17 mouse cellular contexts compared by ENCODE assay signal in the genomic region with DNA sequence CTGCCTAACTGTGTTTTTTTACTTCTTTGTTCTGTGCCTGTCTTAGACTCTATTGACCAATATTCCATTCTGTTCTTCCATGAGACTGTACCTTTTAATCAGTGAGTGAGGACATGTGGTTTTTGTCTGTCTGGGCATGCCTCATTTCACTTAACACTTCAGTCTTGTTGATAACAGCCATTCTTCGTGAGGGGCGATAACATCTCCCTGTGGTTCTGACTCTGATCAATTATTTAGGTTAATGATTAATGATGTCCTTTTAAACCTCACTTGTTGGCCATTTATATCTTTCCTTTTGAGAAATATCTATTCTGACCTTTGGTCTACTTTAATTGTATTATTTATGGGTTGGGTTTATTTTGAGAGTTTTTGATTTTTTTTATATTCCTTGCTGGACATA.
"Had no signal": no experiment of that assay in that cellular context is flagged by ENCODE, and none has a peak within 500 bp of the region (broad histone marks: within the 10 kb centered on the region; RNA-seq: fewer than 3 reads in every experiment).

No protein-coding gene starts in this region.

- H3K4me2 ChIP-seq: liver, embryonic 13.5 days; lung, embryonic 14.5 days; midbrain, embryonic 13.5 days; neural tube, embryonic 13.5 days had no signal

- H3K9ac ChIP-seq: liver, embryonic 13.5 days; lung, embryonic 14.5 days; midbrain, embryonic 13.5 days; neural tube, embryonic 13.5 days had no signal

- H3K36me3 ChIP-seq: liver, embryonic 13.5 days; midbrain, embryonic 10.5 days; midbrain, embryonic 13.5 days; neural tube, embryonic 13.5 days had no signal

- ATAC-seq: lung, postnatal 0 days; midbrain, embryonic 13.5 days; midbrain, embryonic 16.5 days had no signal

- H3K27ac ChIP-seq: left cerebral cortex, adult 2 months; liver, embryonic 13.5 days; macrophage; midbrain, embryonic 10.5 days; midbrain, embryonic 13.5 days; neural tube, embryonic 13.5 days had no signal

- DNase-seq: kidney, adult 2 months; kidney, postnatal 10 days; kidney, postnatal 36 days; layer of hippocampus, postnatal 36 days; liver, embryonic 13.5 days; lung, embryonic 14.5 days; right cerebral cortex, postnatal 4 days; thymus, adult 18-20 months; thymus, postnatal 36 days had no signal

- H3K9me3 ChIP-seq: liver, embryonic 13.5 days; midbrain, embryonic 10.5 days; midbrain, embryonic 13.5 days; neural tube, embryonic 13.5 days had no signal

- H3K4me3 ChIP-seq: left cerebral cortex, adult 2 months; liver, embryonic 13.5 days; midbrain, embryonic 10.5 days; midbrain, embryonic 13.5 days; myocyte; neural tube, embryonic 13.5 days had no signal

- H3K4me1 ChIP-seq: liver, embryonic 13.5 days; midbrain, embryonic 10.5 days; midbrain, embryonic 13.5 days; neural tube, embryonic 13.5 days had no signal

- H3K27me3 ChIP-seq: liver, embryonic 13.5 days; midbrain, embryonic 13.5 days; neural tube, embryonic 13.5 days had no signal
